Mouse (Mus musculus) limb, embryonic 14.5 days (tissue): ENCODE data around the gene Rtp3. TPM values are rescaled to one million over a fixed set of nuclear protein-coding genes. Genes with fewer than 3 reads are reported as not detected.

Experiments
- ATAC-seq: fragments of 200-750 bp; cut with Nextera tagmentation; 2 replicates; pipeline ENCODE4 v1.8.0; 2017; ENCODE audit warnings: low read depth, moderate number of reproducible peaks, moderate TSS enrichment; ENCODE audit not compliant: low FRiP score
- DNase-seq: peaks from one replicate; pipeline ENCODE4 v3.0.0-alpha.2; 2015; ENCODE audit warnings: low spot score
- H3K27ac ChIP-seq: fragments of 300-500 bp; sonication (generic); replicated peaks from 2 replicates; pipeline ENCODE4 v1.5.1; 2014; ENCODE audit warnings: low read depth, mild to moderate bottlenecking, low read length, moderate library complexity, mixed read lengths
- H3K27me3 ChIP-seq: fragments of 300-500 bp; sonication (generic); 2 replicates; pipeline ENCODE4 v1.6.1; 2014; ENCODE audit warnings: low read length, mixed read lengths; ENCODE audit not compliant: control insufficient read depth, insufficient read depth
- H3K36me3 ChIP-seq: fragments of 300-500 bp; sonication (generic); 2 replicates; pipeline ENCODE4 v1.6.1; 2014; ENCODE audit warnings: mild to moderate bottlenecking, low read length, moderate library complexity, mixed read lengths; ENCODE audit not compliant: control insufficient read depth, insufficient read depth
- H3K4me1 ChIP-seq: fragments of 300-500 bp; sonication (generic); 2 replicates; pipeline ENCODE4 v1.6.1; 2014; ENCODE audit warnings: antibody characterized with exemption, low read length, mixed read lengths; ENCODE audit not compliant: control insufficient read depth, insufficient read depth
- H3K4me2 ChIP-seq: fragments of 300-500 bp; sonication (generic); replicated peaks from 2 replicates; pipeline ENCODE4 v1.6.1; 2014; ENCODE audit warnings: low read depth, mild to moderate bottlenecking, low read length, moderate library complexity; ENCODE audit not compliant: severe bottlenecking
- H3K4me3 ChIP-seq: fragments of 300-500 bp; sonication (generic); replicated peaks from 2 replicates; pipeline ENCODE4 v1.5.1; 2014; ENCODE audit warnings: low read length
- H3K9ac ChIP-seq: fragments of 300-500 bp; sonication (generic); 2 replicates; pipeline ENCODE4 v1.6.1; 2014; ENCODE audit warnings: mild to moderate bottlenecking, low read depth, low read length, moderate library complexity; ENCODE audit not compliant: severe bottlenecking
- H3K9me3 ChIP-seq: fragments of 300-500 bp; sonication (generic); 2 replicates; pipeline ENCODE4 v1.6.1; 2016; ENCODE audit warnings: low read length; ENCODE audit not compliant: control insufficient read depth
- POLR2A ChIP-seq: fragments of 200-500 bp; IDR thresholded peaks from 2 replicates; pipeline ENCODE4 v1.8.0; 2012; ENCODE audit warnings: inconsistent platforms, mild to moderate bottlenecking, moderate library complexity, borderline replicate concordance; ENCODE audit not compliant: insufficient read depth, insufficient read length; ENCODE audit errors: extremely low read depth
- WGBS: fragments of 180-500 bp; shearing (Covaris S2); extraction: QIAGEN DNeasy Blood & Tissue Kit; methylation state at CpG from one replicate; pipeline ENCODE4 v1.1.7; 2014; 5-methylcytosine and 5-hydroxymethylcytosine counted together
- polyA plus RNA-seq, 2 experiments: library from polyadenylated mRNA; depleted of rRNA in 1 of 2; stranded (reverse) in 1 of 2; unstranded in 1 of 2; fragments of >200 nt; fragmentation: Nextera tagmentation in 1 of 2; extraction: Ambion mirVana in 1 of 2; gene quantifications; 2 replicates each; pipeline versions ENCODE4 v1.2.1 to v1.2.3; 2012 to 2014

Gene Rtp3
- polyA plus RNA-seq, 2 experiments, result 0.24 TPM; not detected in 1

DNA sequence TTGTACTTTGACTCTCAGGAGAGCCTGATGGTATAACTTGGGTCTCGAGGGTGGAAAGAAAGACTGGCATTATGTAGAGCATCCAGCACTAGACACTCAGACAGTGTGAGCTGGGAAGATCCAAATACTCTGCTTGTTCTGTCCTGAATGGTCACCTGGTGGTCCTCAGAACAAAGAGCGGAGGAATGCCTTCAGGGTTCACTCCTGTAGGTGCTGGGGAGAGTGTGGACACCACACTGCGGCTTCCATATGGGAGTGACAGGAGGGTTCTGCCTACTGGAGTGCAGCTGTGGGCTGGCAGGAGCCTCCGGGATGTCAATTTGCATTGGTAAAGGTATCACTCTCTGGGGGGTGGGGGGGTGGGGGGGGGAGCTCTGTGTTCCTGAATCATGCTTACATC is 8.0 kb downstream of the Rtp3 start:
- Histone ChIP-seq H3K27ac (no peak overlapping the region), H3K4me3 (no peak overlapping the region), H3K4me1 (no peaks in the 10 kb centered on the region), H3K27me3 (no peaks in the 10 kb centered on the region), H3K9me3 (no peaks in the 10 kb centered on the region), H3K9ac (no peak overlapping the region), H3K4me2 (no peak overlapping the region), H3K36me3 (no peaks in the 10 kb centered on the region)
- 70% methylated on average over 4 of the region's 4 CpGs for WGBS
- no peak for TF ChIP-seq POLR2A
- ATAC-seq (no peak), DNase-seq (no peak)

DNA sequence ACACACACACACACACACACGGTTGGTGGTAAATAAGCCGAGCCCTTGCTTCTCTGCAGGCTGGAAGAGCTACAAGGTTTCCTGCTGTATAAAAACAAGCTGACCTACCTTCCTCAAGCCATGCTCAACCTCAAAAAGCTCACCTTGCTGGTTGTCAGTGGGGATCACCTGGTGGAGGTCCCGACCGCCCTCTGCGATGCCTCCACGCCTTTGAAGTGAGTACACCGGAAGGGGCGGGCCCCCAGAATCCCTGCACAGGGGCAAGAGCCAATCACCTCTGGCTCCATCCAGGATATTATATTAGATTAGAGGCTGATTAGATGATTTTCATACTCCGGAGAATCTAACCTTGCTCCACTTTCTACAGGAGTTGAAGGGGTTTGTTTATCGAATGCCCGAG is 11.0 kb downstream of the Rtp3 start:
- 92% methylated on average over 11 of the region's 11 CpGs for WGBS
- no peaks in the 10 kb centered on the region for H3K36me3 ChIP-seq

GRCm38 (mm10) chr9:110965910-110966231 is 24.5 kb downstream of the Rtp3 start:
- Histone ChIP-seq H3K36me3 (no peaks in the 10 kb centered on the region), H3K27ac (no peak overlapping the region), H3K4me3 (no peak overlapping the region), H3K9ac (no peak overlapping the region), H3K27me3 (no peaks in the 10 kb centered on the region), H3K9me3 (no peaks in the 10 kb centered on the region), H3K4me2 (no peak overlapping the region), H3K4me1 (no peaks in the 10 kb centered on the region)
- WGBS, result 77% methylated on average over 2 of the region's 2 CpGs
- TF ChIP-seq POLR2A, result no peak
- DNase-seq (no peak), ATAC-seq (no peak)

More for the DNA sequence above, 11.0 kb downstream of the Rtp3 start:
- Histone ChIP-seq H3K27me3 (no peaks in the 10 kb centered on the region), H3K4me2 (no peak overlapping the region), H3K4me1 (no peaks in the 10 kb centered on the region), H3K4me3 (no peak overlapping the region), H3K9me3 (no peaks in the 10 kb centered on the region), H3K27ac (no peak overlapping the region), H3K9ac (no peak overlapping the region)
- DNase-seq, result no peak
- no peak for ATAC-seq
- TF ChIP-seq POLR2A, result no peak

DNA sequence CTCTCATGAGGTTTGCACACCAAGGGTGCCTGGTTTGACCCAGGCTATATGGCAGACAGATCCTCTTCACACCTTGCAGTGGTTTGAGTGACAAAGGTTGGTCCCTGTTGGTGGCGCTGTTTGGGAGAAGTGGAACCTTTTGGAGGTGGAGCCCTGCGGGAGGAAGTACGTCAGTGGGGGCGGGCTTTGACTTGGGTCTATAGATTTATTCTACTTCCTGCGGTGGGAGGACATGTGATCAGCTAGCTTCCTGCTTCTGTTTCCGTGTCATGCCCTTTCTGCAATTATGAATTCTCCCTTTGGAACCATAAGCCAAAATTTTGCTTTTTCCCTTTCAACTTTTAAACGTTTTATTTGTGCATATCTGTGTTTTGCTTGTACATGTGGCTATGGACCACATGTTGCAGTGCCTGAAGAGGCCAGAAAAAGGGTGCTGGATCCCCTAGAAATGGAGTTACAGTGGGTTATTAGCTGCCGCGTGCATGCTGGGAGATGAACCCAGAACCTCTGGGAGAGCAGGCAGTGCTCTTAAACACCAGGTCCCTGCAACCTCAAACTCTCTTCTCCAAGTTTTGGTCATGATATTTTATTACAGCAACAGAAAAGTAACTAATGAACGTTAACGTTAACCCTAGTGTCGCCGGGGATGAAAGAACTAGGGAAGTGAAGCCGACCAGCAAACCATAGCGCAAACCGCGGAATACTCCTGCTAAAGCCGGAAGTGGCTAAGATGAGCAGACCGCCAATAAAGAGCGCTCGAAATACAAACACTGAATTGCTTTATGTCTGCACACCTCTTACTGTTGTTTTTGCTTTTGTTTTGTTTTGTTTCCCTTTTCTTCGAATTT is 25.1 kb downstream of the Rtp3 start:
- ATAC-seq (no peak), DNase-seq (no peak)
- no peak overlapping the region for H3K9ac ChIP-seq
- WGBS, result 86% methylated on average over 22 of the region's 22 CpGs
- H3K9me3 ChIP-seq, result no peaks in the 10 kb centered on the region
- no peak overlapping the region for H3K4me2 ChIP-seq
- no peaks in the 10 kb centered on the region for H3K4me1 ChIP-seq
- no peak overlapping the region for H3K4me3 ChIP-seq
- TF ChIP-seq POLR2A, result no peak
- H3K36me3 ChIP-seq, result no peaks in the 10 kb centered on the region
- H3K27me3 ChIP-seq, result no peaks in the 10 kb centered on the region
- H3K27ac ChIP-seq, result no peak overlapping the region

DNA sequence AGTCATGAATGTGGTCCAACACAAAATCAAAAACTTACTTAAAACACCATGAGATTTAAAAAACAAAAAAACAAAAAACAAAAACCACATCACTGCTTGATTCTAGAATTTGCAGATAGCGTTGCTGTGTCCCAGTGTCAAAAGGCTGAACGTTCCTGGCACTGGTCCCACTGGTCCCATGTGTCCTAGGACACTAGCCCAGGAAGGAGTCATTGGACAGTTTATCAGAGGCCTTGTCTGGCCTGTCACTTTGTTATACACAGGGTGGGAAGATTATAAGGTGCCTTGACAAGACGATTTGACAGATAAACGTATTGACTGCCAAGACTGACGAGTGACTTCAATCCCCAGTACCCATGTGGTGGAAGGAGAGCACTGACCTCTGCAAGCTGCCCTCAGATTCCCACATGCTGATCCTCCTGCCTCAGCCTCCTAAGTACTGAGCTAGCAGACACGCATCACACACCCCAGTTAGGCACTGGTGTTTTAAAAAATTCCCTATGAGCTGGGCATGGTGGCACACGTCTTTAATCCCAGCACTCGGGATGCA is 26.7 kb downstream of the Rtp3 start:
- no peaks in the 10 kb centered on the region for H3K27me3 ChIP-seq
- H3K9me3 ChIP-seq, result no peaks in the 10 kb centered on the region
- ATAC-seq (no peak), DNase-seq (no peak)
- H3K4me1 ChIP-seq, result no peaks in the 10 kb centered on the region
- TF ChIP-seq POLR2A, result no peak
- H3K4me3 ChIP-seq, result no peak overlapping the region
- H3K27ac ChIP-seq, result no peak overlapping the region
- H3K36me3 ChIP-seq, result no peaks in the 10 kb centered on the region
- H3K4me2 ChIP-seq, result no peak overlapping the region
- H3K9ac ChIP-seq, result no peak overlapping the region
- WGBS, result 87% methylated on average over 8 of the region's 8 CpGs
